Mouse (Mus musculus): Measurements from ENCODE around the gene Tspan5.

GRCm38 (mm10) chr3:138735760-138736159 lies 6.2 kb upstream of the Tspan5 start:
- TF ChIP-seq CTCF (IDR thresholded peaks at IDR 0.05; ENCODE audit: extremely low read depth, insufficient read depth, insufficient read length, insufficient replicate concordance) (no peak), POLR2A (IDR thresholded peaks at IDR 0.05; ENCODE audit: low read depth, low read length) (no peak)
